Mouse (Mus musculus) intestine, embryonic 15.5 days (tissue): ENCODE measurements at regions not wholly inside any gene's neighbourhood (a gene's known extent, or its start where the extent isn't known, plus 50 kb on each side); places are given as distances from the start of the nearest gene placed in this dataset.
"Not testable (repeated sequence)": the region's sequence is repeated elsewhere in the genome, so short reads cannot be mapped to it uniquely, and the experiment has no call there.

Experiments
- ATAC-seq: fragments of 200-750 bp; cut with Nextera tagmentation; 2 replicates; pipeline ENCODE4 v1.8.0; 2017; ENCODE audit warnings: moderate TSS enrichment, moderate library complexity
- H3K27ac ChIP-seq: fragments of 300-500 bp; sonication (generic); 2 replicates; pipeline ENCODE4 v1.5.1; 2015; ENCODE audit warnings: mild to moderate bottlenecking, inconsistent platforms
- H3K27me3 ChIP-seq: fragments of 300-500 bp; sonication (generic); replicated peaks from 2 replicates; pipeline ENCODE4 v1.6.1; 2015; ENCODE audit warnings: inconsistent platforms
- H3K36me3 ChIP-seq: fragments of 300-500 bp; sonication (generic); 2 replicates; pipeline ENCODE4 v1.6.1; 2015; ENCODE audit warnings: inconsistent platforms
- H3K4me1 ChIP-seq: fragments of 300-500 bp; sonication (generic); replicated peaks from 2 replicates; pipeline ENCODE4 v1.6.1; 2015; ENCODE audit warnings: inconsistent platforms
- H3K4me2 ChIP-seq: fragments of 300-500 bp; sonication (generic); replicated peaks from 2 replicates; pipeline ENCODE4 v1.6.1; 2015; ENCODE audit warnings: mild to moderate bottlenecking, inconsistent platforms
- H3K4me3 ChIP-seq: fragments of 300-500 bp; sonication (generic); replicated peaks from 2 replicates; pipeline ENCODE4 v1.5.1; 2015; ENCODE audit warnings: inconsistent platforms
- H3K9ac ChIP-seq: fragments of 300-500 bp; sonication (generic); 2 replicates; pipeline ENCODE4 v1.6.1; 2015; ENCODE audit warnings: inconsistent platforms
- H3K9me3 ChIP-seq: fragments of 300-500 bp; sonication (generic); 2 replicates; pipeline ENCODE4 v1.6.1; 2016; ENCODE audit warnings: inconsistent platforms
- WGBS: fragments of 180-500 bp; shearing (Covaris S2); methylation state at CpG from one replicate; pipeline ENCODE4 v1.1.7; 2015; 5-methylcytosine and 5-hydroxymethylcytosine counted together

DNA sequence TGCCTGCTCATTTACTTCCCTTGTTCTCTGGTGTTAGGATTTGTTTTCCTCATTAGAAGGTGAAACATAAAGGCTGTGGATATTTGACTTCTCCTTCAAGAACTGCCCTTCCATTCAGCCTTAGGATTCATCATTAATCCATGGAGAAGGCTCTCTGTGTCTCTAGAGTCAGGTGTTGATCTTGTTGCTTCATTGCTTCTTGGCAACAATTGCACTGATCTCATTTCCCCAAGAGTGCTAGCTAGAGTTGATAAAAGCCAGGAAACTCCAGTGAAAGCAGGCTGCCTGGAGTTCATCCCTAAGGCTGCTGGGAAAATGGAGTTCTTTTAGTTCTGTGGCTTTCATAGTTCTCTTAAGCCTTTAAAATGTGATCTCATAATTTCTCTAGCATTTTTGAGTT lies 441.8 kb downstream of the Cylc2 start:
- ATAC-seq = no peak
- no peak overlapping the region for H3K27ac ChIP-seq
- H3K4me3 ChIP-seq = no peak overlapping the region
- no peak overlapping the region for H3K9ac ChIP-seq
- H3K4me1 ChIP-seq = no peaks in the 10 kb centered on the region
- no peaks in the 10 kb centered on the region for H3K27me3 ChIP-seq
- H3K36me3 ChIP-seq = no peaks in the 10 kb centered on the region
- H3K4me2 ChIP-seq = no peak overlapping the region
- H3K9me3 ChIP-seq = no peaks in the 10 kb centered on the region

GRCm38 (mm10) chr4:51671516-51671915 lies 455.0 kb downstream of the Cylc2 start:
- H3K27ac ChIP-seq = no peak overlapping the region
- no peaks in the 10 kb centered on the region for H3K9me3 ChIP-seq
- ATAC-seq = no peak
- H3K9ac ChIP-seq = no peak overlapping the region
- H3K4me2 ChIP-seq = no peak overlapping the region
- no peaks in the 10 kb centered on the region for H3K27me3 ChIP-seq
- 81% methylated on average over 2 of the region's 2 CpGs for WGBS
- no peaks in the 10 kb centered on the region for H3K4me1 ChIP-seq
- H3K36me3 ChIP-seq = no peaks in the 10 kb centered on the region
- no peak overlapping the region for H3K4me3 ChIP-seq

GRCm38 (mm10) chr4:51674406-51674805 lies 457.9 kb downstream of the Cylc2 start:
- H3K36me3 ChIP-seq = no peaks in the 10 kb centered on the region
- no peak overlapping the region for H3K4me2 ChIP-seq
- no peaks in the 10 kb centered on the region for H3K9me3 ChIP-seq
- WGBS = 93% methylated on average over 1 of the region's 1 CpGs
- no peaks in the 10 kb centered on the region for H3K4me1 ChIP-seq
- no peaks in the 10 kb centered on the region for H3K27me3 ChIP-seq
- no peak for ATAC-seq
- H3K4me3 ChIP-seq = no peak overlapping the region
- no peak overlapping the region for H3K9ac ChIP-seq
- H3K27ac ChIP-seq = no peak overlapping the region

- Histone ChIP-seq H3K4me1 (no peaks in the 10 kb centered on the region), H3K36me3 (no peaks in the 10 kb centered on the region), H3K4me2 (no peak overlapping the region), H3K9ac (no peak overlapping the region), H3K27me3 (no peaks in the 10 kb centered on the region), H3K27ac (no peak overlapping the region), H3K4me3 (no peak overlapping the region), H3K9me3 (no peaks in the 10 kb centered on the region)
- no peak for ATAC-seq
- WGBS = 61% methylated on average over 2 of the region's 2 CpGs
Measured at GRCm38 (mm10) chr4:51679097-51679496, 462.6 kb downstream of the Cylc2 start.

GRCm38 (mm10) chr4:51683345-51683744 lies 466.9 kb downstream of the Cylc2 start:
- not testable (repeated sequence) for H3K4me1 ChIP-seq, H3K4me3 ChIP-seq, H3K36me3 ChIP-seq, H3K27me3 ChIP-seq, H3K9me3 ChIP-seq, H3K27ac ChIP-seq, H3K4me2 ChIP-seq, H3K9ac ChIP-seq
- ATAC-seq = peak; percentile 58; the same call in 1 of the 2 replicates

GRCm38 (mm10) chr4:51686651-51687050 lies 470.2 kb downstream of the Cylc2 start:
- H3K9me3 ChIP-seq = no peaks in the 10 kb centered on the region
- H3K27me3 ChIP-seq = no peaks in the 10 kb centered on the region
- no peak overlapping the region for H3K4me3 ChIP-seq
- no peaks in the 10 kb centered on the region for H3K36me3 ChIP-seq
- WGBS = 80% methylated on average over 3 of the region's 3 CpGs
- H3K9ac ChIP-seq = no peak overlapping the region
- no peaks in the 10 kb centered on the region for H3K4me1 ChIP-seq
- ATAC-seq = no peak
- no peak overlapping the region for H3K4me2 ChIP-seq
- H3K27ac ChIP-seq = no peak overlapping the region
